Mouse (Mus musculus) CD8-positive naive resting alpha-beta T cell, adult 2 months (primary cell): Measurements from ENCODE around the gene Ifi203.
"Not testable (repeated sequence)": the region's sequence is repeated elsewhere in the genome, so short reads cannot be mapped to it uniquely, and the experiment has no call there.

Experiments
- DNase-seq, 2 experiments: peaks; one replicate each; pipeline ENCODE4 v3.0.0; 2022; ENCODE audit warnings: low read depth in 2 of 2, low spot score in 2 of 2

The Ifi203 gene

GRCm38 (mm10) chr1:173941924-173942779, at the start of gene Ifi203, which contains the start of gene Mndal:
Ifi203 (minus strand) TSS chr1:173942672.
Mndal (minus strand) TSS chr1:173942491.
- peak in 1 of 2 experiments; percentile 7 for DNase-seq

- not testable (repeated sequence) for DNase-seq
These were observed 40.3 kb upstream of the Ifi203 start, which contains the start of gene Ifi202b for GRCm38 (mm10) chr1:173982694-173983305. Ifi202b (minus strand) TSS chr1:173982744.

GRCm38 (mm10) chr1:173981038-173981437, 38.6 kb upstream of the Ifi203 start:
- not testable (repeated sequence) for DNase-seq

GRCm38 (mm10) chr1:173977622-173978021, 35.1 kb upstream of the Ifi203 start:
- DNase-seq = no peak

- DNase-seq = no peak
These were observed 30.6 kb upstream of the Ifi203 start for GRCm38 (mm10) chr1:173973111-173973510.

GRCm38 (mm10) chr1:173961491-173961890, 19.0 kb upstream of the Ifi203 start:
- DNase-seq = not testable (repeated sequence)

- not testable (repeated sequence) for DNase-seq
These were observed 17.5 kb upstream of the Ifi203 start for GRCm38 (mm10) chr1:173959998-173960397.

GRCm38 (mm10) chr1:173955839-173956527, 13.5 kb upstream of the Ifi203 start:
- DNase-seq = not testable (repeated sequence)

GRCm38 (mm10) chr1:173955071-173955796, 12.8 kb upstream of the Ifi203 start:
- no peak for DNase-seq

GRCm38 (mm10) chr1:173953563-173953962, 11.1 kb upstream of the Ifi203 start:
- no peak for DNase-seq

GRCm38 (mm10) chr1:173949044-173949443, 6.6 kb upstream of the Ifi203 start:
- peak in 1 of 2 experiments; percentile 16 for DNase-seq

GRCm38 (mm10) chr1:173942780-173943066, 251 bp upstream of the Ifi203 start:
- DNase-seq = not testable (repeated sequence)

GRCm38 (mm10) chr1:173941522-173941921, 950 bp downstream of the Ifi203 start:
- DNase-seq = not testable (repeated sequence)

GRCm38 (mm10) chr1:173919279-173919678, 23.2 kb downstream of the Ifi203 start:
- not testable (repeated sequence) for DNase-seq

GRCm38 (mm10) chr1:173914559-173914958, 27.9 kb downstream of the Ifi203 start:
- no peak for DNase-seq

GRCm38 (mm10) chr1:173913256-173913791, 29.1 kb downstream of the Ifi203 start:
- DNase-seq = not testable (repeated sequence)

- DNase-seq = not testable (repeated sequence)
These were observed 29.8 kb downstream of the Ifi203 start, which contains the start of gene Ifi211 for GRCm38 (mm10) chr1:173912548-173913255. Ifi211 (minus strand) TSS chr1:173913046.

- no peak for DNase-seq
These were observed 30.5 kb downstream of the Ifi203 start for GRCm38 (mm10) chr1:173911808-173912464.

GRCm38 (mm10) chr1:173908390-173908789, 34.1 kb downstream of the Ifi203 start:
- DNase-seq = not testable (repeated sequence)
